Mouse (Mus musculus) right cerebral cortex, postnatal 14 days (tissue): ENCODE results near the gene Fuca1.
A peak's percentile ranks its signal among the peaks of the same experiment; 100 is the strongest.

Experiments used
- DNase-seq: peaks from one replicate; pipeline ENCODE4 v3.0.0; 2022

Fuca1 gene

GRCm38 (mm10) chr4:135889884-135890283, 30.7 kb upstream of the Fuca1 start:
- DNase-seq, result peak; percentile 70

- DNase-seq, result no peak
Observed at GRCm38 (mm10) chr4:135891539-135891938, 29.0 kb upstream of the Fuca1 start.

GRCm38 (mm10) chr4:135892884-135893283, 27.7 kb upstream of the Fuca1 start:
- DNase-seq, result no peak

- no peak for DNase-seq
Observed at GRCm38 (mm10) chr4:135895071-135895571, 25.4 kb upstream of the Fuca1 start, which contains the start of gene Cnr2. Gene Cnr2 (plus strand): TSS chr4:135895394.

- DNase-seq, result no peak
Observed at GRCm38 (mm10) chr4:135896157-135896556, 24.4 kb upstream of the Fuca1 start.

GRCm38 (mm10) chr4:135898380-135899049, 22.0 kb upstream of the Fuca1 start:
- no peak for DNase-seq

GRCm38 (mm10) chr4:135899050-135899448, 21.5 kb upstream of the Fuca1 start:
- DNase-seq, result no peak

GRCm38 (mm10) chr4:135900008-135900407, 20.5 kb upstream of the Fuca1 start:
- no peak for DNase-seq

GRCm38 (mm10) chr4:135902606-135903242, 17.8 kb upstream of the Fuca1 start:
- DNase-seq, result no peak

- DNase-seq, result no peak
Observed at GRCm38 (mm10) chr4:135904810-135905209, 15.7 kb upstream of the Fuca1 start.

GRCm38 (mm10) chr4:135906633-135907032, 13.9 kb upstream of the Fuca1 start:
- no peak for DNase-seq

- no peak for DNase-seq
Observed at GRCm38 (mm10) chr4:135909326-135910066, 11.0 kb upstream of the Fuca1 start.

GRCm38 (mm10) chr4:135911531-135911930, 9.0 kb upstream of the Fuca1 start:
- no peak for DNase-seq

GRCm38 (mm10) chr4:135912164-135912563, 8.4 kb upstream of the Fuca1 start:
- DNase-seq, result no peak

GRCm38 (mm10) chr4:135912835-135913234, 7.7 kb upstream of the Fuca1 start:
- DNase-seq, result no peak

- DNase-seq, result no peak
Observed at GRCm38 (mm10) chr4:135913433-135913832, 7.1 kb upstream of the Fuca1 start.

GRCm38 (mm10) chr4:135918635-135919279, 1.8 kb upstream of the Fuca1 start:
- DNase-seq, result no peak

GRCm38 (mm10) chr4:135919280-135919639, 1.3 kb upstream of the Fuca1 start:
- no peak for DNase-seq

- no peak for DNase-seq
Observed at GRCm38 (mm10) chr4:135921257-135922120, 954 bp downstream of the Fuca1 start.

GRCm38 (mm10) chr4:135922190-135922589, 1.7 kb downstream of the Fuca1 start:
- DNase-seq, result no peak

GRCm38 (mm10) chr4:135924418-135924817, 3.9 kb downstream of the Fuca1 start:
- no peak for DNase-seq

- no peak for DNase-seq
Observed at GRCm38 (mm10) chr4:135925341-135925740, 4.8 kb downstream of the Fuca1 start.
